Mouse (Mus musculus): Measurements from ENCODE around the gene Psmb3.
"Not testable (repeated sequence)": the region's sequence is repeated elsewhere in the genome, so short reads cannot be mapped to it uniquely, and the experiment has no call there.

The Psmb3 gene

GRCm38 (mm10) chr11:97696669-97697068 is 6.5 kb upstream of the Psmb3 start:
- no peak for DNase-seq

- no peak for DNase-seq
Observed at GRCm38 (mm10) chr11:97697199-97697890, 5.9 kb upstream of the Psmb3 start.

- DNase-seq, result no peak
Observed at GRCm38 (mm10) chr11:97697891-97698529, 5.2 kb upstream of the Psmb3 start.

GRCm38 (mm10) chr11:97698741-97699611 is 4.2 kb upstream of the Psmb3 start:
- DNase-seq, result peak in 1 of 2 experiments; percentile 36

- peak in 1 of 2 experiments; percentile 50 for DNase-seq
Observed at GRCm38 (mm10) chr11:97699626-97700002, 3.6 kb upstream of the Psmb3 start.

GRCm38 (mm10) chr11:97700003-97700745 is 3.0 kb upstream of the Psmb3 start, which contains the start of gene Pcgf2:
Gene Pcgf2, minus strand, starts transcription at chr11:97700497.
- DNase-seq, result peak; percentile 35 to 64

- DNase-seq, result no peak
Observed at GRCm38 (mm10) chr11:97700746-97701580, 2.2 kb upstream of the Psmb3 start.

GRCm38 (mm10) chr11:97701581-97702392 is 1.4 kb upstream of the Psmb3 start:
- no peak for DNase-seq

- DNase-seq, result peak; percentile 74 to 82
Observed at GRCm38 (mm10) chr11:97702393-97702745, 830 bp upstream of the Psmb3 start.

- DNase-seq, result not testable (repeated sequence)
Observed at GRCm38 (mm10) chr11:97710067-97710466, 6.9 kb downstream of the Psmb3 start.

- no peak for DNase-seq
Observed at GRCm38 (mm10) chr11:97711200-97711900, 8.2 kb downstream of the Psmb3 start.

GRCm38 (mm10) chr11:97712286-97712685 is 9.1 kb downstream of the Psmb3 start:
- no peak for DNase-seq

GRCm38 (mm10) chr11:97713896-97714295 is 10.7 kb downstream of the Psmb3 start:
- no peak for DNase-seq

GRCm38 (mm10) chr11:97714356-97714755 is 11.2 kb downstream of the Psmb3 start:
- no peak for DNase-seq

- no peak for DNase-seq
Observed at GRCm38 (mm10) chr11:97714784-97715760, 11.9 kb downstream of the Psmb3 start.

GRCm38 (mm10) chr11:97716021-97716420 is 12.8 kb downstream of the Psmb3 start:
- DNase-seq, result no peak

- DNase-seq, result no peak
Observed at GRCm38 (mm10) chr11:97717369-97718280, 14.4 kb downstream of the Psmb3 start.
